Mouse (Mus musculus): ENCODE results near the gene Sars2.

- TF ChIP-seq POLR2A (IDR thresholded peaks at IDR 0.05; ENCODE audit: low read depth, low read length): no peak
- TF ChIP-seq CTCF (IDR thresholded peaks at IDR 0.05; ENCODE audit: borderline replicate concordance, insufficient read depth, low read length): 0 out of 2 replicates have a peak, but pooled peaks have one; percentile 31
Observed at GRCm38 (mm10) chr7:28780067-28780658, 38.4 kb downstream of the Sars2 start.
